Mouse (Mus musculus) cerebellum, adult 11 months (tissue): ENCODE measurements around the gene Fahd2a.
A peak's percentile ranks its signal among the peaks of the same experiment; 100 is the strongest.

Source experiments
- DNase-seq: peaks from one replicate; pipeline ENCODE4 v3.0.0; 2022

Gene Fahd2a

DNA sequence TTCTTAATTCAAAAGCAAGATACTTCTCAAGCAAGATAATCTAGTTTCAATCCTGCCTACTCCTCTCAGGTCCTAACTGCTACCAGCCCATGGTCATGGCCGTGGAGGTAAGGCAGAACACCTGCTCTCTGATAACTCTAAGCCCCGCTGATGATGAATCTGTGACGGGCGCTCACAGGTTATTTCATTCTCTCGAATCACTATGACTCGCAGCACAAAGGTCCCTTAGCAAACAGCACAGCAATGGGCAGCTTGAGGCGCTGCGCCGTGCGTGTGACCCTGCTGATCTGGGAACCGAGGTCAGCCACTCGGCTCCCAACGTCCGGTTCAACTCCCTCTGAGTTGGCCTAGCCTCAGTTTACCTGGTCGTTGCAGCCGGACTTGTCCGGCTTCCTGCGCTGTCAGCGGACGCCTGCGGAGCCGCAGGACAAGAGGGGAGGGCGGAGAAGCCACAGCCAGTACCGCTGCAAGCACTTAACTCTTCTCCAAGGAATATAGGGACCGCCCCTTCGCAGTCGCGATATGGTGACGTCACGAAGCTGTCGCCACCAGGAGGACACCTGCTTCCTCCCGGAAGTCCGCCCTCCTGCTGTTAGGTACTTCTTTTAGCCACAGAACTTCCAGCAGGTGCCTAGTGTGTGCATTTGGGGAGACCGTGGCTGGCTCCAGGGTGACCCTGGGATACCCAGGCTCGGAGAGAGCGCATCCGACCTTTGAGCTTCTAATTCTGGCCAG, at the start of gene Fahd2a:
Gene Fahd2a, minus strand, starts transcription at position 511 of the 735 bp plus-strand sequence.
- DNase-seq = peak; percentile 84

DNA sequence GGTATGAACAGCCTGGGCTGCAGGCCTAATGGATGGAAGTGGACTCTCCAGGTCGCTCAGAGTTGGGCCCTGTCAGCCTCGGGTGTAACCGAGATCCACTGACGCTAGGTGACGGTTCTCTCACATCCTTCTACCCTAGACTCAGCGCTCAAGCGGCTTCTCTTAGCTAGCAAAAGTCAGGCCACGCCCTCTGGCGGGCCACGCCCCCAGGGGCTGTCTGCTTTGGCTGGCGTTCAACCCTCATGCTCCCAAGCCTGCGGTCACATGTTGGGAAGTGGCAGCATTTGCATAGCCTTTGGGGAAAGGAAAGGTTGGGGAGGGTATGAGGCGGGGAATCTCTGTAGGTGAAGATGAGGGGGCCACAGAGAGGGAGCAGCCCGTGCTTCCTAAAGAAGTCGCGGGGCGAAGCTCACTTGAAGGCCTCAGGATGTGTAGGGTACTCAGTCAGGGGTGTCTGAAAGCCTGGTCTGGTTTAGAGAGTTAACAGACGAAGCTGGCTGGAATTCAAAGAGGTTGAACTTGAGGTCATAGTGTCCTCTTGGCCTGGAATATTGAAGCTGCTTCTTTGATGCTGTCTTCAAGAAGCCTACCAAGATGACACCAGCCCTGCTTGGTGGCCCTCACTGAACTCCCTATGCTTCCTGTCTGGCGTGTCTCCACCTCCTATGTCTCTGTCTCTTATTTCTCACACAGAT, 40.3 kb upstream of the Fahd2a start:
- DNase-seq = no peak

DNA sequence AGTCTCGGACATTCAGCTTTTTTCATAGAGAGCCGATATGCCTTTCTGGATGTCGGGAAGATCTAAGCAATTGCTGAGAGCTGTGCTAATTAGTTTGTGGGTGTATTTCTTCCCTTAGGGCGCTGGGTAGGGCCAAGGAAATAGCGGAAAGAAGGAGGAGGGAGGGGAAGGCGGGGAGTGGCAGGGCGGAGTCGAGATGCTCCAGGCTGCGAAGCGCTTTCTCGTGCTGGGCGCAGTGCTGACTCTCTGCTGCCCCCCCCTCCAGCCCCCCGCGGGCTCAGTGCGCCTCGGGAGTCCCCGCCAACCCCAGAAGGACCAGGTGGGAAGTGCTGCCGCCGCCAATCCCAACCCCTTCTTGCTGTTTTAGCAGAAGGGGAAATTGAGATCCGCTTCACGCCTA, 38.6 kb upstream of the Fahd2a start:
- DNase-seq = no peak

DNA sequence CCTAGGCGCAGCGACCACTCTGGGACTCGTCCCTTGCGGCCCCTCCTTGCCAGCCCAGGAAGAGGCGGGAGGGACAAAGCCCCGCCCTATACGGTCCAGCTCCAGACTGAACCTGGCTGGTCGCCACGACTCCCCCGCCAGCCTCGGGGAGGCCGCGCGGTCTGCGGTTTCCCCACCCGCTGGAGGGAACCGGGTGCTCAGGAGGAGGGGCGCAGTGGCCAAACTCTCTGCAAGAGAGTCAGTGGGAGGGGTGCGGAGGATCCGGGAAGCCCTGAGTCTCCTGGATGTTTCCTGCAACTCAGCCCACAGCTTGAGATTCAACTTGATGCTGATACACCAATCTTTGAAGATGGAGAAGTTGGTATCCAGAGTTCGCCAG, 38.2 kb upstream of the Fahd2a start:
- peak; percentile 41 for DNase-seq

DNA sequence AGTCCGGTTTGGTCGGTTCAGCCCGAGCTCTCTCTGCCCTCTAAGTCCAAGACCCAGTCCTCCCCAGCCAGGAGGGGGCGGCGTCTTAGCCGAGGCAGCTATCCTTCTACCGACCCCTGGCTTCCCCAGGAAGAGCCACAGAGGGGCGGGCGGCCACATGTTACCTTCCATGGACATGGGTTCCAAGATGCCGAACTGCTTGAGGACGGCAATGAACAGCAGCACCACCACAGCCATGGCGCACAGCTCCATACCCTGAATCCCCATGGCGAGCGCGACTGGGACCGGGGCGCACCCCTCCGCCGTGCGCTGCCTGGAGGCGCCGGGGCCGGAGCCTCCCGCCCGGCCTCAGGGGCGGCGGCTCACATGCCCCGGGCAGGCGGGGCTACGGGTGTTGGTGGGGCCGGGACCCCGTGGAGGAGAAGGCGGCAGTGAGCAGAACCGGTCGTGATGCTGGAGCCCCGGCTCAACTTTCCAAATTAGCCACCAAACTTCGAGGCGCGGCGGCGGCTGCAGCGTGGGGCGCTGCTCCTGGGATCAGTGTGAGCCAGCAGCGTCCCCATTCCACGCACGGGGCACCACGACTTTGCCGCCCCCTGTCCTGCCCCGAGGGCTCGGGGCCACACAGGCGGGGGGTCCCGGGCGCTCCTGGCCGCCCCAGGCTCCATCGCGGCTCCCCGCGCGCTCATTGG, 37.6 kb upstream of the Fahd2a start:
- no peak for DNase-seq

DNA sequence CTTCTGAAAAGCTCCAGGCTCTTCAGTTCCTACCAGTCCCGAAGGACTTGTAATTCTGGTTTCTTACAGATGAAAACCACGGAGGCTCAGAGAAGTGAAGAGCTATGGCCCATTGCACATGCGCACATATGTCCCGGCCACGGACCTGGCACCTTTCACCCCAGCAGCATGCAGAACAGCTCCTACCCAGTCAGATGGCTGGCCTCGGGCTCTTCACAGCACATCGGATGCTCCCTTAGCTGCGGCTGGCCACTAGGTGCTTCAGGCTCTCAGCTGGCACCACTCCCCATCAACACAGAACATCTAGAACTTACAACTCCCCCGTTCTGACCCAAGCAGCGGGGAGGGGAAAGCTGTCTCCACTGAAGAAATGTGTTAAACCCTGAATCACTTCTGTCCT, 35.4 kb upstream of the Fahd2a start:
- DNase-seq = no peak

DNA sequence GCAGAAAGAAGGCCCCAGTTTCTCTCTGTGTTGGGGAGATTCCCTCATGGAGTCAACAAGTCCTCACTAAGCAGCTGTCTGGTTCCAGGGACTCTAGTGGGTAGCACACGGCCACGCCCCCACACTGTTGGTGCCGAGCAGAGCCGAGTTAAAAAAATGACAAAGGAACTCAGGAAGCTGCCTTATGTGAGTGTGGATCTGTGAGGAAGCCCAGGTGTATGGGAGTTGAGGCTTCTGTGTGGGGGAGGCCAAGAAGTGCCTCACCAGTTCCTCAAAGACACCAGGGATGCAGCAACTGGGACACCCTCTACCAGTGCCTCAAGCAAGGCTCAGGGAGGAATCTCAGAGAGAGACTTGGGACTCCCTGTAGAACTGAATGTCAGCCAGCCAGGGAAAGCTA, 34.8 kb upstream of the Fahd2a start:
- no peak for DNase-seq

DNA sequence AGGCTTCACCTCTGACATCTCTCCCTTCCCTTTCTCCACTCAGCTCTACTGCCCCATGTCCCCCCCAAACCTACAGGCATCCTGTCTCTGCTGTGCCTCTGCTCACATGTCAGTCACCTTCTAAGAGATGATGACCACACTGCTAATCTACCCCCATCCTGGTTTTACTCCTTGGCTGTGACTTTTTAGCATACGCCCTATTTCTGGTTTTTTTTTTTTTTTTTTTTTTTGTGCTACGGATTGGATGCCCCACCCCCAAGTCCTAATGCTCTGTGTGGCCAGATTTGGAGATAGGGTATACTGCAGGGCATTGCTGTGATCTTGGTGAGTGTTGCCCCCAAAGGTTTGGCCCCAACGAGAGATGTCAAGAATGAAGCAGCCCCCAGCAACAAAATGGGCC, 27.9 kb upstream of the Fahd2a start:
- no peak for DNase-seq

DNA sequence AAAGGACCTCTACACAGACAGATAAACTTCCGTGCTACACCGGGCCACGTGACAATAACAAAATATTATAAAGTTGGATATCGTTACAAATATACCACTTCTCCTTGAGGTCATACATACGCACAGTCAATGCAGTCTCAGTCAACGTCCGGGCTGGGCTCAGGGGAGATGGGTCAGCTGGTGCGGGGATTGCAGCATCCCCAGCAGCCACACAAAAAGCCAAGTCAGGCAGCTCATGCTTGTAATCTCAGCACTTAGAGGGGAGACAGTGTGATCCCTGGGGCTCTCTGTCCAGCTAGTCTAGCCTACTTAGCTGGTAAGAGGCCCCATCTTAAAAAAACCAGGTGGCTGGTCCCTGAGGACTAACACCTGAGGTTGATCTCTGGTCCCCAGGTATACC, 26.9 kb upstream of the Fahd2a start:
- no peak for DNase-seq

DNA sequence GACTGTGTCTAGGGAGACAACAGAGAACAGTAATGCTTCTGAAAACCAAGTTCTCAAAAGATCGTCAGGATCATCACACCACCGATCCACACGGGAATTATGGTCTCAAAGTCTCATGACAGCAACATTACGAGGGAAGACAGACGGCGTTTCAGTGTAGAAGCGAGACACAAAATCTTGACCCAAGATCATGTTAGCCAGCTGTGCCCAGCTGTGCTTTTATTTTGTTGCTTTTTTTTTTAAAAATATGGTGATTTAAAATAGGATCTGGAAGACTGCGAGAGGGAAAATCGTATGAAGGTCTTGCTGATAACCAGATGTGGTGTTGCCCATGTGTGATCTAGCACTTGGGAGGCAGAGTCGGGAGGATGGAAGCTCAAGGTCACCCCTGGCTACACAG, 26.3 kb upstream of the Fahd2a start:
- DNase-seq = no peak

DNA sequence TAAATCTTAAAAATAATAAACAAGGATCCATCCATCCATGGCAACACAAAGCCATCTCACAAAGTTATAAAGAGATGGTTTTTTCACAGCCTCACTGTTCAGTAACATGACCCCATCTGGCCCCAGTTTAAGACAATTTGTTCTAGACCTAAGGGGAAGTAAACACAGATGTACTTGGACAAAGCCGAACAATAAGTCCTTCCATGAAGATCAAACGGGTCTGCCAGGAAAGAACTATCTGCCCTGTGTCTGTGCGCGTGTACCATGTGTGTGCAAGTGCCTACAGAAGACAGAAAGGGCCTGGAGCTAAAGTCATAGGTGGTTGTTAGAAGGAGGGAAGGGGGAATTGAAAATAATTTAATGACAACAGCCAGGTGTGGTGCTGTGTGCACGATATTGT, 25.8 kb upstream of the Fahd2a start:
- no peak for DNase-seq

DNA sequence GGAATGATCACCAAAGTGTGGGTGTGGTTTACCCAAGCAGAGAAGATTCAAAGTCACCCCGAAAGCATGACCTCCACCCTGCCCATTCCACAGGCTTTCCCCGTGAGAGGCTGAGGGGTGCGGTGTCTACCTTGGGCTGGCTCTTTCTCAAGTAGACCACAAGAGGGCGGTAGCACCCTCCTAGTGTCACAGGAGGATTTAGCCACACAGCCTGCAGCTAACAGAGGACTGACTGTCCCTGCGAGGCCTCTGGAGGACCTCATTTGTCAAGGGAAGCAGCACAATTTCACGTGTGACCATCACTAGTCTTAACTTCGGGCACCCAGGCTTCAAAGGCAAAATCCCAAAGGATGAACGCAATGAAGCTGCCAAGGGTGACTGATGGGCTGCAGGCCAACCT, 17.9 kb upstream of the Fahd2a start:
- DNase-seq = peak; percentile 58

DNA sequence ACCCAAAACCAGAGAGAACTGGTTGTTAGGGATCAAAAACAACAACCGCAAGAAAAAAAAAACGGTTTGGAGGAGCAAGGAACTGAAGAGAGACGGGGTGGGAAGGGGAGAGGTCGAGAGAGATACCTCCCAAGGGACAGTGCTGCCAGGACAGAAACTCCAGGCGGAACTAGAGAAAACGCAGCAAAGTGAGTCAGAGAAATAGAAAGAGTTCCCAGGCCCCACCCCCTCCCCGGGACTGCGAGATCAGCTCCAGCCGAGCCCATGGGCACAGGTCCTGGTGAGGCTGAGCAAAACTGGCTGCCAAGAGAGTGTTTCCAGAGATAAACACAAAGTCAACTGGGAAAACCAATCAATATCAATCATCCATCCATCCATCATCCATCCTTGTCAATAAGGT, 17.0 kb upstream of the Fahd2a start:
- no peak for DNase-seq

DNA sequence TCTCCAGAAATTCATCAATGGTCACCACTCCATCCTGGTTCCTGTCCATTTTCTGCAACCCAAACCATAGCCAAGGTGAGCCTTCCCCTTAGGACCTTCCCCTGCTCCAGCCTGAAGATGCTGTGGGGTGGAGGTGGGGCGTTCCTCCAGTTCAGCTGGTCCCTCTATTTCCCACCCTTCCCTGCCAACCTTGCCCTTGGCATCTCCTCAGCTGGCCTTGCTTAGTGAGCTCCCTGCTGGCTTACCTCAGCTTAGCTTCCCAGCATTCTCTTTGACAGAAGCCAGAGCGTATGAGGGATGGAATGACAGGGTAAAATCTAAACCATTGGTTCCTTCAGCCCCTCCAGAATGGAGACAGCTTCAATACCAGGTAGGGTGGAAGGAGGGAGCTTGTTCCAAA, 15.0 kb upstream of the Fahd2a start:
- no peak for DNase-seq

DNA sequence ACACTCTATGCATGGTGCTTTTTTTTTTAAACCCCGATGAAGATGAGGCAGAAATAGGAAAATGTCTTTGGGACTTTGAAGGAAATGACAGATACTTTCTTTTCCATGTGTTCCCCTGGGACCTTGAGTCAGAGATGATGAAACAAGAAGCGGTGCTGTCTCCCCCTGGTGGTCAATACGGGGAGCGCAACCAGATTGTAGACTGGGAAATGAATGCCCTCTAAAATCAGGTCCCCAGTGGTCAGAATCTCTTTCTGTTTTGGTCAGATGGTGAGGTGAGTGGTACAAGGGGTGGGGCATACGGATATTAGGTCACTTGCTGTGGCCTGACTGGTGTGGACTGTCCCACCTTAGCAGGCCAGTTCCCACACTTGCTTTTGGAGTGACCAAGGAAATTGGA, 9.4 kb upstream of the Fahd2a start:
- peak; percentile 65 for DNase-seq

DNA sequence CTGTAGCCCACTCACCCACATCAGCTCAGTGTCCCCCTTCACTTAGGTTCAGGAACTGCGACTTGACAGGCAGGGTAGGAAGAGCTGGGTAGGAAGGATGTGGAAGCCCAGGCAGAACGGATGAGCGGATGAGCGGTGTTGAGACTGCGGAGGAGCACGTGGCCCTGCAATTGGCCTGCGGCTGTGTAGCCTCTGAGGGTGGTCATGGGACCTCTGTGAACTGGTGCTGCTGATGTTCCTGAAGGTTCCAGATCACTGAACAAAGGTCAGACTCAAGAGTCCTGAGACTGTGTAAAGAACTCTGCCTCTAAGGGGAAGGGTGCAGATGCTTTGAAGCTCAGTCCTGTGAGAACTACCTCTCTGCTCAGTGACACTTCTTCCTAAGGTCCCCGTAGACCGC, 8.8 kb upstream of the Fahd2a start:
- DNase-seq = no peak

DNA sequence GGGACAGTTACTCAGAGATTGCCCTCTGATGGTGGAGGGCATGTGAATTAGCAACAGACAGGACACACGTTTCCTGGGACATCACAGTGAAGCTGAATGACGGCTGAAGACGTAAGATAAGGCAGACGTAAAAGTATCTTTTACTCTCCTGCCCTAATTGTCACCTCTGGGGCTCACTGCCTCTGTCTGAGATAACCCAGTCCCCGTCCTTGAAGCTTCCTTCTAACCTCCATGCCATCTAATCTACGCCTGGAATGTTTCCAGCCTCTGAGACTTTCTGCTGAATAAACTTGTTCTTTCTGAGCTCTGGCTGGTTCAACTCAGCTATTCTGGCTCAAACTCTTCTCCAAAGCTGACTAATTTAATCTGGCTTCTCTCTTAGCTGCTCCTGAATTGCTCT, 7.4 kb upstream of the Fahd2a start:
- DNase-seq = no peak

DNA sequence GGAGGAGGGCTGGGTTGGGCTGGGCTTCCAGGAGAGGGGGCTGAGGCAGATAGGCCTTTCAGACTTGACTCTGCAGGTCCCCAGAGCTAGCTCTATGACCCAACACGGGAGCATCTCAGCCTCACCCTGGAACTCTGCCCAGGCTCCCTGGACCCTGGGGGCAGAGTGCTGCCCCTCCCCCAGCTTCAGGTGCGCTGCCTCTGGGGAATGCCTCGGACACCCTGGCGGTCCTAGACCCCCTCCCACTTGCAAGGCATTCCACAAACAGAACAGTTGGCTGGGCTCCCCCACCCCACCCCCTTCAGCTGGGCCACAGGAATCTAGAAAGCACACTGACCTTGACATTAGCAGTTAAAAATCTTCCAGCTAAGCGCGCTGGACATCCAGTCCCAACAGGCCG, 5.3 kb upstream of the Fahd2a start:
- DNase-seq = no peak

DNA sequence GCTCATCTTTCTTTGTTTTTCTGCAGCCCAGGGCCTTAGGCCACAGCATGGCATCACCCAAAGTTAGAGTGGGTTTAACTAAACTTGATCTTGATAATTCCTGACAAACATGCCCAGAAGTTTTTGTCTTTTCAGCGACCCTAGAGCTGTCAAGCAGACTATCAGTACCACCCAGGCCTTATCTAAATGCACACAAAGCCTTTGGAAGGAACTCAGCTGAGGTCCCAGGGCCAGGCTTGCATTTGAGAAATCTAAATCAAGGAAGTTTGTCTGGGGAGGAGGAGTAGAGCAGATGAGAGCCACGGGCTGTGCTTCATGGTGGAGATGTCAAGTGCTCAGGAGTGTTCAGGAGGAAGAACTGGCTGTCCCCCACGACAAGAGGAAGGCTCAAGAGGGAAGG, 2.5 kb upstream of the Fahd2a start:
- no peak for DNase-seq

DNA sequence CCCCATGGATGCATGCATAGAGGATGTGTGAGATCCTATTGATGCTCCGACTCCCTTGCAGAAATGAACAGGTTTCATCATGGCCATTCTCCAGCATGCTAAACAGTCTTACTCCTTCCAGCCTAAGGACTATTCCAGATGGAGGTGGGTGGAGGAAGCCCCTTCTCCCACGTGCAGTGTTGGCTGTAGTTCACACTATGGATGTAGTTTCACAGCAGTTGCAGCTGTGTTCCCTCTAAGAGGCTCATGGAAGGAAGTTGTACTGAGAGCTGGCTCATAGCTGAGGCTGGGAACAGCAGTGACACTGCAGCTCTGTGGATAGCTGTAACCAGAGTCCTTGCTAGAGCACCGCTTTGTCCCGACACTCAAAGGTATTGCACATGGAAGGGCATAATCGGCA, 6.7 kb downstream of the Fahd2a start:
- DNase-seq = no peak

DNA sequence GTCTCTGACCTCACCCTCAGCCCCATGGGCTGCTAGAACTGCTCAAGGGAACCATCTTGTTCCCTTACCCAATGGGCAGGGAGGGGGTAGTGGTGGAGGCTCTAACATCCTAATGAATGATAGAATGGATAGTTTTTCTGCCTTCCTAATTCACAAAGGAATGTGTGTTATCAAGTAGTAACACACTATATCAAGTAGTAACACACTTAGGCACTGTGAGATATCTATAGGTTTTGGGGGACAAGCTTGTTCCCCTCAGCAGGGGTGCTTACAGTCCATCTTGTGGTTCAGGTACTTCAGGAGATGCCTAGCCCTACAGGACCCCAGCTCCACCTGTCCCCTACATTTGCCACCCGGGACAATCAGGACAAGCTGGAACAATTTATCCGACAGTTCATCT, 8.8 kb downstream of the Fahd2a start:
- DNase-seq = no peak

DNA sequence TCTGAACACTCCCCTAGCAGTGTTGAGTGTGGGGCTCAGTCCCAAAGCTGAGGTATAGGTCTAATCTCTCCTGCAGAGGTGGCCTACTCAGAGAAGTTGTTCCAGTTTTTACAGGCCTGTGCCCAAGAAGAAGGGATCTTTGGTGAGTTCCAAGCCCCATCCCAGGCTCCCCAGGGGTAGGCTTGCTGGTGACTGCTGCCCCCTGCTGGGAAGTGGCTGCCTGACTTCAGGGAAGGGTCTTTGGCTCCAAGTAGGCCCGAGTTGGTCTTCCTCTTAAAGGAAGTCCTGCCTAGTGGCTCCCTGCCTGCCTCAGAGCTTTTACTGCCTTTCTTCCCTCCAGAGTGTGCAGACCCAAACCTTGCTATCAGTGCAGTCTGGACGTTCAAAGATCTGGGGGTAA, 9.2 kb downstream of the Fahd2a start:
- DNase-seq = no peak

DNA sequence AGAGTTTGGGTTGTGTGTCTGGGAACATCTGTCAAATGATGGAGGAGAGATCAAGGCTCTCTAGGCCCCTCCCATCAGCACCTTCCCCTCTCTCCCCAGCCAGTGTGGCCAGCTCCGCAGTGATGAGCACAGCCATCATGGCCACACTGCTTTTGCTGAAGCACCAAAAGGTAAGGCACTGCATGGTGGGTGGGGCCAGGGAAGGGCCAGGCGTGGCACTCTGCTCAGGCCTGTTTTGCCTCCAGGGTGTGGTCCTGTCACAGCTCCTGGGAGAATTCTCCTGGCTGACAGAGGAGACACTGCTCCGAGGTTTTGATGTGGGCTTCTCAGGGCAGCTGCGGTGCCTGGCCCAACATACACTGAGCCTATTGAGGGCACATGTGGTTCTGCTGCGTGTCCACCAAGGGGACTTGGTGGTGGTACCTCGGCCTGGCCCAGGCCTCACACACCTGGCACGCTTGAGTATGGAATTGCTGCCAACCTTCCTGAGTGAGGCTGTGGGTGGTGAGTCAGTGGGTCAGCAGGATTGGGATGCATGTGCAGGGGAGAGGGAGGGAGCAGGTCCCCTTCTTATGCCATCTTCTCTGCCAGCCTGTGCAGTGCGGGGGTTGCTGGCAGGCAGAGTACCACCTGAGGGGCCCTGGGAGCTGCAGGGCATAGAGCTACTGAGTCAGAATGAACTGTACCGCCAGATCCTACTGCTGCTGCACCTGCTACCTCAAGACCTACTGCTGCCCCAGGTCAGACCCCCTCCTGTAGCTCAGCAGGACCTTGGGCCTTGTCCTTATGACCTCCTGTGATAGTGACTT, 10.7 kb downstream of the Fahd2a start:
- no peak for DNase-seq

DNA sequence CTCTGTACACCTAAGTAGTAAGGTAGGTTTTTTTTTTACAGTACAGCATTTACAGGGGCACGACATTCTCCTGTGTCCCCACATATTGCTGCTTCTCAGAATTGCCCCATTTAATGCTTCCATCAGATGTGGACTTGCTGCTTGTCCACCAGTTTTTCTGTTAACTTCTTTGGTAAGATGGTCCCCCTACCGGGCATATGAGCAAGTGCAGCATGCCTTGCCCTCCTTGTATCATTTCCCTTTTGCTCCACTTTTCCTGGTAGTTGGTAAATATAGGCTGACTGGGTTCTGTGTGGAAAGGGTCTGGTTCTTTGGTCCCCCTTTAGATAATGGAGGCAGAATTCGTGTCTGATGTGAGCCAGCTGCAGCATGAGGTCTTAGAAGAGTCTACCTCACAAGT, 14.1 kb downstream of the Fahd2a start:
- no peak for DNase-seq
